In genomic region chr14:9192122-9192769, GRCm38 (mm10) we compare ENCODE assay signal across 16 mouse cellular contexts.
A peak's percentile ranks its signal among the peaks of the same experiment; 100 is the strongest.
DNase-seq lines count a peak whose midpoint lies in the region; ATAC-seq and TF ChIP-seq lines count a peak whose summit lies in the region.
"Had no signal": no experiment of that assay in that cellular context is flagged by ENCODE, and none has a peak within 500 bp of the region (broad histone marks: within the 10 kb centered on the region; RNA-seq: fewer than 3 reads in every experiment).

No protein-coding gene starts in this region.

- TF ChIP-seq CTCF in midbrain, postnatal 0 days (IDR thresholded peaks at IDR 0.05), result no peak

- H3K4me3 ChIP-seq in hindbrain, embryonic 15.5 days, result no peak overlapping the region
- no peak overlapping the region for H3K4me3 ChIP-seq in hindbrain, embryonic 11.5 days (ENCODE audit: low read depth, low read length)
- H3K4me3 ChIP-seq in kidney, embryonic 14.5 days (ENCODE audit: low read length), result no peak overlapping the region
- no peak overlapping the region for H3K4me3 ChIP-seq in midbrain, postnatal 0 days (ENCODE audit: low read depth, low read length)
- H3K4me3 ChIP-seq in midbrain, embryonic 15.5 days, result no peak overlapping the region
- H3K4me3 ChIP-seq: embryonic facial prominence, embryonic 12.5 days; forebrain, embryonic 15.5 days; heart, embryonic 13.5 days; hindbrain, embryonic 12.5 days had no signal

- no peaks in the 10 kb centered on the region for H3K4me1 ChIP-seq in hindbrain, embryonic 15.5 days (replicated peaks)
- no peaks in the 10 kb centered on the region for H3K4me1 ChIP-seq in hindbrain, embryonic 11.5 days (replicated peaks; ENCODE audit: control insufficient read depth, insufficient read depth, low read length)
- H3K4me1 ChIP-seq in kidney, embryonic 14.5 days (ENCODE audit: control insufficient read depth, insufficient read depth, low read length), result no peaks in the 10 kb centered on the region; the same call in 1 of the 2 replicates
- no peaks in the 10 kb centered on the region for H3K4me1 ChIP-seq in midbrain, postnatal 0 days (ENCODE audit: insufficient read depth, low read length)
- H3K4me1 ChIP-seq in midbrain, embryonic 15.5 days, result no peaks in the 10 kb centered on the region
- H3K4me1 ChIP-seq: embryonic facial prominence, embryonic 12.5 days; forebrain, embryonic 15.5 days; heart, embryonic 13.5 days; hindbrain, embryonic 12.5 days had no signal

- 70% methylated on average over 4 of the region's 4 CpGs for WGBS in hindbrain, embryonic 15.5 days
- WGBS in hindbrain, embryonic 11.5 days, result 81% methylated on average over 4 of the region's 4 CpGs
- 47% methylated on average over 4 of the region's 4 CpGs for WGBS in kidney, embryonic 14.5 days
- 75% methylated on average over 4 of the region's 4 CpGs for WGBS in midbrain, postnatal 0 days
- 83% methylated on average over 4 of the region's 4 CpGs for WGBS in midbrain, embryonic 15.5 days

- H3K27ac ChIP-seq in hindbrain, embryonic 15.5 days (replicated peaks), result no peak overlapping the region
- no peak overlapping the region for H3K27ac ChIP-seq in hindbrain, embryonic 11.5 days (ENCODE audit: low read depth, low read length)
- no peak overlapping the region for H3K27ac ChIP-seq in kidney, embryonic 14.5 days (ENCODE audit: low read depth, low read length)
- no peak overlapping the region for H3K27ac ChIP-seq in midbrain, postnatal 0 days (ENCODE audit: low read depth, low read length)
- H3K27ac ChIP-seq in midbrain, embryonic 15.5 days, result no peak overlapping the region
- H3K27ac ChIP-seq: embryonic facial prominence, embryonic 12.5 days; forebrain, embryonic 15.5 days; heart, embryonic 13.5 days; hindbrain, embryonic 12.5 days had no signal

- 0 out of 2 replicates have a peak, but pooled peaks have one; percentile 27 for ATAC-seq in hindbrain, embryonic 15.5 days (ENCODE audit: low FRiP score, low read depth)
- no peak for ATAC-seq in hindbrain, embryonic 11.5 days (ENCODE audit: low FRiP score)
- ATAC-seq in kidney, embryonic 14.5 days (ENCODE audit: low FRiP score, low TSS enrichment), result peak; percentile 59; the same call in 1 of the 2 replicates
- ATAC-seq in midbrain, postnatal 0 days (ENCODE audit: low FRiP score), result no peak
- ATAC-seq in midbrain, embryonic 15.5 days (replicated peaks), result no peak
- ATAC-seq: forebrain, embryonic 15.5 days had no signal

- H3K4me2 ChIP-seq in hindbrain, embryonic 15.5 days, result no peak overlapping the region
- no peak overlapping the region for H3K4me2 ChIP-seq in hindbrain, embryonic 11.5 days (replicated peaks; ENCODE audit: low read depth, low read length)
- H3K4me2 ChIP-seq in kidney, embryonic 14.5 days (replicated peaks; ENCODE audit: low read depth, low read length), result no peak overlapping the region
- H3K4me2 ChIP-seq in midbrain, postnatal 0 days (ENCODE audit: low read depth, low read length, poor library complexity, severe bottlenecking), result no peak overlapping the region
- H3K4me2 ChIP-seq in midbrain, embryonic 15.5 days, result no peak overlapping the region
- H3K4me2 ChIP-seq: embryonic facial prominence, embryonic 12.5 days; forebrain, embryonic 15.5 days; heart, embryonic 13.5 days; hindbrain, embryonic 12.5 days had no signal

- H3K9ac ChIP-seq in hindbrain, embryonic 15.5 days, result no peak overlapping the region
- no peak overlapping the region for H3K9ac ChIP-seq in hindbrain, embryonic 11.5 days (ENCODE audit: low read depth, low read length)
- no peak overlapping the region for H3K9ac ChIP-seq in kidney, embryonic 14.5 days (ENCODE audit: low read depth, low read length)
- H3K9ac ChIP-seq in midbrain, postnatal 0 days (replicated peaks; ENCODE audit: low read length, poor library complexity, severe bottlenecking), result no peak overlapping the region
- no peak overlapping the region for H3K9ac ChIP-seq in midbrain, embryonic 15.5 days
- H3K9ac ChIP-seq: embryonic facial prominence, embryonic 12.5 days; forebrain, embryonic 15.5 days; heart, embryonic 13.5 days; hindbrain, embryonic 12.5 days had no signal

- no peak for DNase-seq in hindbrain, embryonic 11.5 days (ENCODE audit: low spot score)
- DNase-seq in kidney, postnatal 36 days, result no peak
- DNase-seq in midbrain, postnatal 0 days (ENCODE audit: low spot score), result peak; percentile 10
- DNase-seq: adrenal gland, adult 2 months; adrenal gland, postnatal 25 days; cerebellum, adult 8-10 months; gastrocnemius, postnatal 36 days; heart, adult 11 months; heart, postnatal 36 days had no signal

- H3K27me3 ChIP-seq in hindbrain, embryonic 15.5 days, result no peaks in the 10 kb centered on the region
- H3K27me3 ChIP-seq in hindbrain, embryonic 11.5 days (ENCODE audit: control insufficient read depth, insufficient read depth, low read length), result no peaks in the 10 kb centered on the region
- no peaks in the 10 kb centered on the region for H3K27me3 ChIP-seq in kidney, embryonic 14.5 days (ENCODE audit: control insufficient read depth, insufficient read depth, low read length)
- no peaks in the 10 kb centered on the region for H3K27me3 ChIP-seq in midbrain, postnatal 0 days (ENCODE audit: insufficient read depth, low read length)
- H3K27me3 ChIP-seq in midbrain, embryonic 15.5 days (replicated peaks), result no peaks in the 10 kb centered on the region
- H3K27me3 ChIP-seq: embryonic facial prominence, embryonic 12.5 days; forebrain, embryonic 15.5 days; heart, embryonic 13.5 days; hindbrain, embryonic 12.5 days had no signal

- no peaks in the 10 kb centered on the region for H3K36me3 ChIP-seq in hindbrain, embryonic 15.5 days
- no peaks in the 10 kb centered on the region for H3K36me3 ChIP-seq in hindbrain, embryonic 11.5 days (ENCODE audit: control insufficient read depth, insufficient read depth, low read length)
- H3K36me3 ChIP-seq in kidney, embryonic 14.5 days (ENCODE audit: control insufficient read depth, insufficient read depth, low read length), result no peaks in the 10 kb centered on the region
- H3K36me3 ChIP-seq in midbrain, postnatal 0 days (ENCODE audit: insufficient read depth, low read length), result no peaks in the 10 kb centered on the region
- no peaks in the 10 kb centered on the region for H3K36me3 ChIP-seq in midbrain, embryonic 15.5 days (replicated peaks)
- H3K36me3 ChIP-seq: embryonic facial prominence, embryonic 12.5 days; forebrain, embryonic 15.5 days; heart, embryonic 13.5 days; hindbrain, embryonic 12.5 days had no signal

- H3K9me3 ChIP-seq in hindbrain, embryonic 15.5 days, result 0 out of 2 replicates have a peak, but pooled peaks cover 6% of the 10 kb centered on the region
- H3K9me3 ChIP-seq in hindbrain, embryonic 11.5 days (ENCODE audit: control insufficient read depth, low read length), result no peaks in the 10 kb centered on the region
- no peaks in the 10 kb centered on the region for H3K9me3 ChIP-seq in kidney, embryonic 14.5 days (ENCODE audit: control insufficient read depth, low read length)
- no peaks in the 10 kb centered on the region for H3K9me3 ChIP-seq in midbrain, postnatal 0 days (ENCODE audit: low read length)
- H3K9me3 ChIP-seq in midbrain, embryonic 15.5 days, result no peaks in the 10 kb centered on the region
- H3K9me3 ChIP-seq: embryonic facial prominence, embryonic 12.5 days; forebrain, embryonic 15.5 days; hindbrain, embryonic 12.5 days had no signal

Comparison
In these comparisons a context has a peak if more than half of its experiments do, and no peak if none do; other contexts are left out.
1. ATAC-seq: peak in hindbrain, embryonic 15.5 days (single experiment) and kidney, embryonic 14.5 days (single experiment); none in hindbrain, embryonic 11.5 days (single experiment), midbrain, postnatal 0 days (single experiment) and midbrain, embryonic 15.5 days (single experiment).